Mouse (Mus musculus): ENCODE results near the gene Mrpl37. TPM values are rescaled to one million over a fixed set of nuclear protein-coding genes. Genes with fewer than 3 reads are reported as not detected.

Mrpl37 gene
- total RNA-seq, 2 experiments from 2014 or later = 13.4 to 14.3 TPM

GRCm38 (mm10) chr4:107072343-107072742 is 5.7 kb upstream of the Mrpl37 start:
- ATAC-seq (replicated peaks; ENCODE audit: low FRiP score, poor library complexity, severe bottlenecking) = no peak

DNA sequence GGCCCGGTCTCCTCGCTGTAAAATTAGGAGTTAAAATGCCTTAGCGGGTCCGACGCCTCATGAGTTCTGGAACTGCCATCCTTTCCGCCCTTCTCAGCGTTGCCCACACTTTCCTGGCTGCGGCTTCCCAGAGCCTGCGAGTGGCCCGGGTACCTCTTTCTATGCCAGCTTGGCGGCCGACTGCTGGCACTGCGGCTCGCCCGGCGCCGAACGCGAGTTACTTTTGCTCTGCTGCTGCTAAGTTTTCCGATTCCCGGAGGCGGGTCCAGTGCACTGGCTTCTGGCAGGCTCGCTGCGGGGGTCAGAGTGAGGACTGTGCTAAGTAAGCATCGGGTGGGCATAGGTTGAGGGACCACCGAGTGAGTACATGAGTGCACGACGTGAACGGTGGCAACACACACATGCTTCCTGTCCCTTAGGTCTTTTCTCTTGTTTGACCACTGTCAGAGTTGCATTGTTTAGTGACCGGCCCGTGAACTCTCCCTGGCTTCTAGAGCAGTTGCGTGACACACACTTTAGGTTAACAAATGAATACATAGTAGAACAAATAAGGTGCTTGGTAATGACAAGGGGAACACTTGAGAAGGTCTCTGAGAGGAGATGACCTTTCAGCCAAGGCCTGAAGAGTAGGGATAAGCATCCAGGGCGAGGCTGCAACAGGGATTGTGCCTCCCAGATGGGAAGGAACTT is 628 bp upstream of the Mrpl37 start:
- ATAC-seq (replicated peaks; ENCODE audit: low FRiP score, poor library complexity, severe bottlenecking) = peak; percentile 27

DNA sequence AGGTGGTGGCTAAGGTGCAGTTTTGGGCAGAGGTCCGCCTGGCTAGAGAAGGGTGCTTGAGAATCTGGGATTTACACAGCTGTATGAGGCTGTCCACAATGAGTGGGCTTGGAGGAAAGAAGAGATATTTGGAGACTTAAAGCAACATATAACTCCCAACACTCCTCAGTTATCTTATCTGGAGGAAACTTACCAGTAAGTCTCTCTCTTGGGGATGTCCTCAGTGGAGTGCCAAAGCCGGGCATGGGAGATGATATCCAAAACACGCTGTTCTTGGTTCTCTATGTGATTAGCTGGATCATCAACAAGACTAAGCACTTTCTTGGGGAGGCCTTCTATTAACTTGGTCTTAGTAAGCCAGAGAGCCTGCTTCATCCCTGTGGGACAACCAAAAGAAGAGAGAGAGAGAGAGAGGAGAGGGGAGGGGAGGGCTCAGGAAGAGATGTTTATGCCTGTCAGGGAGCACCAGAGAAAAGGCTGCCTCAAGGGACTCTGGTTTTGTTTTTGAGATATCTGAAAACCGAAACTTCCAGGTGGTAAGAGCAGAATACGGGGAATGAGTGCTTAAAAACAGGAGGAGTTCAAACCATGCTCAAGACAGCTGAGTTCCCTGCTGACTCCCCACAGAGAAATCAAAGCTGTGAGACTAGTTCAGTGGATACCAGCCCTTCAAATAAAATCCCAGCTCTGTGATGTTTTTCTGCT is 2.1 kb downstream of the Mrpl37 start:
- no peak for ATAC-seq (replicated peaks; ENCODE audit: low FRiP score, poor library complexity, severe bottlenecking)

- no peak for ATAC-seq (replicated peaks; ENCODE audit: low FRiP score, poor library complexity, severe bottlenecking)
Measured at GRCm38 (mm10) chr4:107063214-107063613, 3.5 kb downstream of the Mrpl37 start.

DNA sequence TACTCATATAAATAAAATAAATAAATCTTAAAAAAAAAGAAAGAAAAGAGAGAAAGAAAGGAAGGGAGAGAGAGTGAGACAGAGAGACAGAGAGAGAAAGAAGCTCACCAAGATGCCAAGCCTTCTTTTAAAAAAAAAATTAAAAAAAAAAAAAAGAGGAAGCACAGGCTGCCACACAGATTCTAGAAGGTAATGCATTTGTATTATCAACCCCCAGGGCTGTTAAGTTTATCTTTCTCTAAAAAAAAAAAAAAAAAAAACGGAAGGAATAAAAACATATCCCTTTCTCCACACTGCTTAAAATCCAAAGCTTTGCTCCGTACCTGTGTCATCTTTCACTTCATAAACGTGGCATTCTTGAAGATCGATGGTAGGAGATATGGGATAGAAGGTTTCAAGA is 5.1 kb downstream of the Mrpl37 start:
- ATAC-seq (replicated peaks; ENCODE audit: low FRiP score, poor library complexity, severe bottlenecking) = no peak

- no peak for ATAC-seq (replicated peaks; ENCODE audit: low FRiP score, poor library complexity, severe bottlenecking)
Measured at GRCm38 (mm10) chr4:107058781-107059180, 7.9 kb downstream of the Mrpl37 start.

DNA sequence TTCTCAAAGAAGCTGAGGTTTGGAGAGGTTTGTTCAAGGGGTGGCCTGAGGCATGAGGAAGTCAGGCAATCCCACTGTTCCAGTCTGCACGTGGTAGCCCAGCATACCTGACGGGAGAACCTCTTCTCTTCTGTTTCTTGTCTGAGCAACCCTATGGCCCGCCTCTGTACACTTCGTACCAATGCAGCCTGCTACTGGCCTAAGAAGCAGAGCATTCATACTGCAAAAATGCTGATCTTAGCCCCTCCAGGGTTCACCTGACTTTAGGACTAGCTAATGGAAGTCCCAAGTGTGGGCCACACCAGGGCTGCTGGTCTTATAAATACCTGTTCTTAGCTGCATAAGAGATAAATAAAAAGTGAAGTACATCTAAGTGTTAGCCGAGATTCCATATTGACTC is 8.3 kb downstream of the Mrpl37 start:
- no peak for ATAC-seq (replicated peaks; ENCODE audit: low FRiP score, poor library complexity, severe bottlenecking)

DNA sequence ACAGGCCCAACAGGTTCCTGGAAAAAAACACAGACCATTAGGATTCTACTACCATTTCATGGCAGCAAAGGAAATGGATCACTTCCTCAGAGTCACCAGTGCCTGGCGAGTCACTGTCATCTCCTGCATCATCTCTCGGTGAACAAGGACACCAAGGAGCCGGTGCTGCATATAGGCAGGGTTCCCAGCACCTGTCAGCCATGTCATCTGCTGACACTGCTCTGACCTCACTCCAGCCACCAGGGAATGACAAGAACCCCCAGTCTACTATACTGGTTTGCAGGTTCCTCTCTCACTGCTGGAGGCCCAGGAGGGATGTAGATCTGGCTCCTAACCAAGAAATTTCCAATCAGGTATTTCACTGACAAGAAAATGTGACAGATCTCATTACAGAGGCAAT is 10.6 kb downstream of the Mrpl37 start:
- no peak for ATAC-seq (replicated peaks; ENCODE audit: low FRiP score, poor library complexity, severe bottlenecking)

DNA sequence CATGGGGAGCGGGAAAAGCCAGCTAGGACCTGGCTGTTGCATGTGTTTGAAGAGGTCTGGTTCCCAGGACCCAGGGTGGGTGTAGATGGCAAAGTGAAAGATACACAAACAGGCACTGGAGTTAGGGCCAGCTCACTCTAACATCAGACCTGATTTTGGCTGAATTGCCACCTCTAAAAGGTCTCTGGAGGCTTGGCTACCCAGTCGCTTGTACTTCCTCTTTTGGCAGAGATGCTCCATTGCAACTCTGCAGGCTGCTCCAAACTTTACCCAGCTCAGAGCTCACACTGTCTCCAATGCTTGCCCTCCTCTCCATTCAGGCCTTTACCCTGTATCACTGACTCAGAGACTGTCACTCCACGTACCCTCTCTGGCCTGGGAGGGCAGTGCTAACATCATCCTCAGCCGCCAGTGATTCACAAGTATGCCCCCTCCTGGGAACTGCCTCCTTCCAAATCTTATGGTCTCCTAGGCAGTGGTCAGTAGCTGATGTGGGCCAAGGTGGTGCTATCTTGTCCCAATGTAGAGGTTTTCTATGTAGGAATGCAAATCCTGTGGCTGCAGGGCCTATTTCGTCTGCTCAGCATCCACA is 13.6 kb downstream of the Mrpl37 start:
- no peak for ATAC-seq (replicated peaks; ENCODE audit: low FRiP score, poor library complexity, severe bottlenecking)

- ATAC-seq (replicated peaks; ENCODE audit: low FRiP score, poor library complexity, severe bottlenecking) = no peak
Measured at GRCm38 (mm10) chr4:107051889-107052288, 14.8 kb downstream of the Mrpl37 start.

GRCm38 (mm10) chr4:107048568-107049162 is 18.0 kb downstream of the Mrpl37 start:
- no peak for ATAC-seq (replicated peaks; ENCODE audit: low FRiP score, poor library complexity, severe bottlenecking)

GRCm38 (mm10) chr4:107047806-107048205 is 18.9 kb downstream of the Mrpl37 start:
- no peak for ATAC-seq (replicated peaks; ENCODE audit: low FRiP score, poor library complexity, severe bottlenecking)

- no peak for ATAC-seq (replicated peaks; ENCODE audit: low FRiP score, poor library complexity, severe bottlenecking)
Measured at GRCm38 (mm10) chr4:107045188-107045587, 21.5 kb downstream of the Mrpl37 start.

- ATAC-seq (replicated peaks; ENCODE audit: low FRiP score, poor library complexity, severe bottlenecking) = no peak
Measured at GRCm38 (mm10) chr4:107042304-107042703, 24.4 kb downstream of the Mrpl37 start.

DNA sequence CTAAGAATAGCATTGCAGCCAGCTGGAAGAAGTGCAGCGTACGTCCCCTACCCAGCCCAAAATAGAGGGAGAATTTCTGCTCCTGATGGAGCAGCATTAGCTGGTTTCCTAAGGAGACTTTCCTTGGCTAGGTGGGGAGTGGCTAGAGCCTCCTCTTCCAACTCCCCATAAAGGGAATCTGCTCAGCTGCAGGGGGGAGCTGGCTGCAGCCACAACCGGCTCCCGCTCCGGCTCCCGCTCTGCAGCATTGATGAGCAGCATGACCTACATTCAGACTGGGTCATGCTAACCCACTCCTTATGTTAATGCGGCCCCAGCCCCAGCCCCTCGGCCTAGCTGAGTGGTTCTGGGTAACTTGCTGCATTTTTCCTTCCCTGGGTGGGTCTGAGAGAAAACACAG is 27.4 kb downstream of the Mrpl37 start:
- ATAC-seq (replicated peaks; ENCODE audit: low FRiP score, poor library complexity, severe bottlenecking) = no peak

DNA sequence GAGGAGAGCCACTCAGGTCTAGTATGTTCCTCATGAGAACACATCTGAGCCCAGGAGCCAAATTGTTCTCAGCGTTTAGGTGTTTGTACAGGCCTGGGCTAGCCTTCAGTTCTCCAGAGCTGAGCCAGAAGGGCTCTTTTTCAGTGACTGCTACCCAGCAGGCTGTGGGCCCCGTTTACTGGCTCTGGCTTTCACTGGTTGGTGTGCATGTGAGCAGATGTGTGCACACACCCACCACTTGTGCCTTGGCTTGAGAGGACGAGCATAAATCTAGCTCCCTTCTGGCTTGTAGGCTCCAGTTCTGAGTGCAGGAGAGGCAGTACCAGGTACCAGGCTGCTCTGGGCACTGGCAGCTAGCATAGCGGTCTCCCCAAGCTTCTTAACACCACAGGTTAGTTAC is 28.4 kb downstream of the Mrpl37 start:
- no peak for ATAC-seq (replicated peaks; ENCODE audit: low FRiP score, poor library complexity, severe bottlenecking)

GRCm38 (mm10) chr4:107036985-107037384 is 29.7 kb downstream of the Mrpl37 start:
- ATAC-seq (replicated peaks; ENCODE audit: low FRiP score, poor library complexity, severe bottlenecking) = no peak

DNA sequence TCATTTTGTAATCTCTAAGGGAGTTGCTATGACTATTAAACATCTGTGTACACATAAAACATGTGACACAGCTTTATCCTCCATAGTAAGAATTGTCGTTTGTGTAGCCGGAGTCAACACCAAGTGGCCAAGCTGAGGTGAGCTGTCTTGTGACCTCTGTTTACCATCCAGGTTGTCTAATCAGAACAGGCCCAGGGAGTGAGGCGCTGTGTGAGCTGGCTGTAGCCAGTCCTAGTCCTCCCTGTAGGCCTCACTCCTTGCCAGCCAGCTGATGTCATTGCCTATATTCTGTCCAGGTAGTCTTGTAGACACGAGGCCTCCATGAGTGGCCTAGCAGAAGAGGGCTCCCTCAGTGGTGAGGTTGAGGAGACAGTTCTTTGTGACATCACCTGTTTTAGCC is 31.0 kb downstream of the Mrpl37 start:
- ATAC-seq (replicated peaks; ENCODE audit: low FRiP score, poor library complexity, severe bottlenecking) = no peak

- no peak for ATAC-seq (replicated peaks; ENCODE audit: low FRiP score, poor library complexity, severe bottlenecking)
Measured at GRCm38 (mm10) chr4:107026451-107026850, 40.2 kb downstream of the Mrpl37 start.

DNA sequence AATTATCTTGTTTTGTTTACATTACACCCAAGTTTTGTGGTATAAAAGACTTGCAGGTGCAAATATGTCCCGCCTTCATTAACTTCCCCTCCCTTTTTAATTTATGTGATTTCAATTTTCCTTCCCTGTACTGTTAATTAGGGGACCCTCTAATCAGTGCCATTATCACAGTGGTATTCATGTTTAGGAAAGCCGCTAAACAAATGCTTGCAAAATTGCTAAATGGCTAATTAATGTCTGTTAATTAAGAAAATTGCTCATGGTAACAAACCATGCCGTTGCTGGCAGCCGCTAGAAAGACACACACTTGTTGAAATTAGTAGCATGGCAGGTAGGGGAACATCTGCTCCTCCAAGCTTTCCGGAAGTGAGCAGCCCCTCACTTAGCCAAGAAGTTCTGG is 41.3 kb downstream of the Mrpl37 start:
- ATAC-seq (replicated peaks; ENCODE audit: low FRiP score, poor library complexity, severe bottlenecking) = no peak

DNA sequence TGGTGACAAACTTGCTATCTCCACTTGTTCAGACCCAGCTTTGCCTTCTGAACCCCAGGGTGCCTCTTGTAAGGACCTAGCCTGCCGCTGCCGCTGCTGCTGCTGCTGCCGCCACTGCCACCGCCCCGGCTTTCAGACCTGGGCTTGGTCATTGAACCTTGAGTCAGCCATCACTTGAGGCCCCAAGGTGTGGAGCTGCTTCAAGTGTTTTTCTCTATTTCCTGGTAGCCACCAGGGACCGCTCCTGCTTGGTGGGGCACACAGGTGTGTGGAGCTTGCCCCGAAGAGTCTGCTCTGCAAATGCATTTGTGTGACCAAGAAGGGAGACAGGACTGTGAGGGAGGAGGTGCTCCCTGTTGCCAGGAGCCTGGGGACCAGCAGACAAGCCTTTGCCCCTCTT is 41.8 kb downstream of the Mrpl37 start:
- ATAC-seq (replicated peaks; ENCODE audit: low FRiP score, poor library complexity, severe bottlenecking) = no peak

Measured in erythroid progenitor cell, adult 5-6 weeks (primary cell).